Mouse (Mus musculus) brain, adult 2 months (tissue): ENCODE measurements at regions not wholly inside any gene's neighbourhood (a gene's known extent, or its start where the extent isn't known, plus 50 kb on each side); places are given as distances from the start of the nearest gene placed in this dataset.

Experiments
- DNase-seq: peaks from one replicate; pipeline ENCODE4 v3.0.0; 2011; ENCODE audit warnings: low read depth, low spot score

GRCm38 (mm10) chr5:18916688-18917285 lies 310.0 kb upstream of the Magi2 start:
- peak; percentile 85 for DNase-seq

DNA sequence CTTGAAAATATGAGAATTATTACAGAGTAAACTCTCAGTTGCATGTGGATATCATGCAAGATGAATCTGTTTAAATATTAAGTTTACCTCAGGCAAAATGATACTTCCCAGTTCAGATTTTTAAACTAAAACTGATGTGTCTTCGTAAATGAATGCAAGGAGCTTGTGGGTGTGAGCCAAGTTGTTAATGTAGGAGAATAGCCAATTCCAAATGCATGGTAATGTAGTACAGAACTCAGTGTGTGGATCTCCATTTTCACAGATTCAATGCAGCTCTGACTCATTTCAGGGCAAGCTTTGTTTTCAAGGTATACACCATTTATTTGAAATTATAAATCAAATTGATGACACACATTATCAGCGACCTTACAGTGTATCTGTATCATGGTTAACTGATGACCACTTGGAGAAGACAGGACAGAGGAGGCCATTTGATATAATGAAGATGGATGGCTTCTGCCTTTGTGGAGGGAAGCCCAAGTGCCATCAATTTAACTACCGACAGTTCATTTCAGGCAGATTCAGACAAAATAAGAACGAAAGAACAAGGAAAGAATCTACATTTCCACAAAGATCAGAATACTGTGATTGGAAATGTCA lies 272.9 kb upstream of the Magi2 start:
- DNase-seq, result peak; percentile 27
